Mouse (Mus musculus): ENCODE data around the gene Sema6b. TPM values are rescaled to one million over a fixed set of nuclear protein-coding genes. Genes with fewer than 3 reads are reported as not detected.
"Not testable (repeated sequence)": the region's sequence is repeated elsewhere in the genome, so short reads cannot be mapped to it uniquely, and the experiment has no call there.

The Sema6b gene
- polyA plus RNA-seq, 1 experiment from 2014 or later, result 11.7 TPM

DNA sequence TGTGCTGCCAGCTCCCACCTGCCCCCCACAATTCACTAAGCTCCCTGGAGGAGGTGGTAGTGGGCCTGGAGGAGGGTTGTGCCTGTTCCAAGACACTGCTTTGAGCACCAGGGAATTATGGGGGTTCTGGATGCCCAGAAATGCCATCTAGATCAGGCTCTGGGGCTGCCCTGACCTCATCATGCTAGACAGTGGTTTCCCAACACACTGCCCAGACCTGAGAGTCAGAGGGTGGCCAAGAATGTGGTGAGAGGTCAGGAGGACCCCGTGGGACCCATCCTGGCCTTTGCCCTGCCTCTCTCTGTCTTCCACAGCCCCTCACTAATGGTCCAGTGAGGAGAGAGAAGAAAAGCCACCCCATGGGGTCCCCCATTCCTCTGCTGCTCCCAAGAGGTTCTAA lies 29.1 kb downstream of the Sema6b start:
- ATAC-seq (ENCODE audit: low FRiP score), result no peak
- Histone ChIP-seq H3K4me3 (no peak overlapping the region), H3K9ac (no peak overlapping the region), H3K27ac (0 out of 2 replicates have a peak overlapping the region, but pooled peaks have one; percentile 3), H3K36me3 (peaks cover 9% of the 10 kb centered on the region), H3K9me3 (no peaks in the 10 kb centered on the region), H3K4me1 (replicated peaks) (peaks cover 13% of the 10 kb centered on the region), H3K4me2 (no peak overlapping the region), H3K27me3 (peaks cover 10% of the 10 kb centered on the region)
- 63% methylated on average over 1 of the region's 1 CpGs for WGBS

DNA sequence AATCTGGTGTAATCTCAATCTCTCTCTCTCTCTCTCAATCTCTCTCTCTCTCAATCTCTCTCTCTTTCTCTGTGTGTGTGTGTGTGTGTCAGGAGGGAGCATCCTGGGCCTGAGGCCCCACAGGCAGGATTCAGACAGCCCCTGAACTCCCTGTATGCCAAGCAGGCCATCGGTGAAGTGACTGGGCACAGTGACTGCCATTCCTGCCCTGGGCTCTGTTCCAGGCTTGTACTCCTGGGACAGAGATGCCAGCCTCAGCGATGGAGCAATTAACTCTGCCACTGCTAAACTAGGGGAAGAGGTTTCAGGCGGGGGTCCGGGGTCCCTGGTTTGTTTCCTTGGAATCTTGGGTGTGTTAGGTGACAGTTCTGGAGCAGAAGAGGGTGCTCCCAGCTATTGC lies 29.6 kb downstream of the Sema6b start:
- peaks cover 9% of the 10 kb centered on the region for H3K36me3 ChIP-seq
- 66% methylated on average over 4 of the region's 4 CpGs for WGBS
- H3K27me3 ChIP-seq, result peaks cover 5% of the 10 kb centered on the region
- H3K9ac ChIP-seq, result no peak overlapping the region
- H3K27ac ChIP-seq, result 0 out of 2 replicates have a peak overlapping the region, but pooled peaks have one; percentile 3
- no peak for ATAC-seq (ENCODE audit: low FRiP score)
- no peak overlapping the region for H3K4me3 ChIP-seq
- H3K4me1 ChIP-seq (replicated peaks), result peaks cover 13% of the 10 kb centered on the region
- no peak overlapping the region for H3K4me2 ChIP-seq
- no peaks in the 10 kb centered on the region for H3K9me3 ChIP-seq

DNA sequence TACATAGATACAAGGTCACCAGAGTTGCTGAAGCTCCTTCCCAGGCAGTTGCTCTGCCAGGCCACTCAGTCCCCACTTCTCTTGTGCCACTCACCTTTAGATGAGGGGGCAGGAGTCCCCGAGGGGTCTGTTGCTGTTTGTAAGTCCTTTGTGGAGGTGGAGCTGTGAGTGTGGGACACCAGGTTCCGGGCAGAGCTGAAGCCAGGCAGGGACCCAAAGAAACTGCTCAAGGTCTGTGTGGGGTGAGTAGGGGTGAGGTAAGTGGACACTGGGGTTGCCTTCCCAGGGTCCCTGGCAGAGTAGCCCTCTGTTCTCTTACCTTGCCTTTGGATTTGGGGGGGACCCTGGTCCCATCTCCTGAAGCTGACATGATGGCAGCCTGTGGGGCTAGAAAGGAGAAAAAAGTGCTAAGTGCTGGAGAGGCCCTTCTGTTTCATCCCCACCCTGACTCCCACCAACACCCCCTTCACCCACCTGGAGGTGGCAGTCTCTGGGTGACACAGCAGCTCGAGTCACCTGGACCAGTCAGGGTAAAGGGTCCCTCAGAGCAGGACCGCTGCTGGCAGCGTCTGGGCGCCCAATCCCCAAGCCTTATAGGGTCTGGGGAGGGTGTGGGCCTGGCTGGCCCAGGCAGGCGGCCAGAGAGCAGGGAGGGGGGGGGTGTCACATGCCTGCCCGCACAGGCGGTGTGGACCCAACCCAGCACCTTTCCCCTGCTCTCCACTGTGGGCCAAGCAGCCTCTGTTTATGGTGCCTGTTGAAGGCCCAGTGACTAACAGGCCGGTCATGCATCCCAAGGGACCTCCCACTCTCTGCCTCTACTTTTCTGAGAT lies 30.7 kb downstream of the Sema6b start, which contains the start of gene Plin4:
Gene Plin4 (minus strand): TSS at position 585 of the 833 bp plus-strand sequence.
- H3K4me2 ChIP-seq, result no peak within 1 kb of the TSS
- H3K36me3 ChIP-seq, result peaks cover 9% of the 10 kb centered on the region
- no peaks in the 10 kb centered on the region for H3K9me3 ChIP-seq
- H3K27me3 ChIP-seq, result no peaks in the 10 kb centered on the region
- WGBS, result 63% methylated on average over 10 of the region's 10 CpGs
- 0 out of 2 replicates have a peak within 1 kb of the TSS, but pooled peaks have one; percentile 3 for H3K27ac ChIP-seq
- ATAC-seq (ENCODE audit: low FRiP score), result no peak
- H3K4me1 ChIP-seq (replicated peaks), result peaks cover 13% of the 10 kb centered on the region
- no peak within 1 kb of the TSS for H3K9ac ChIP-seq
- no peak within 1 kb of the TSS for H3K4me3 ChIP-seq

DNA sequence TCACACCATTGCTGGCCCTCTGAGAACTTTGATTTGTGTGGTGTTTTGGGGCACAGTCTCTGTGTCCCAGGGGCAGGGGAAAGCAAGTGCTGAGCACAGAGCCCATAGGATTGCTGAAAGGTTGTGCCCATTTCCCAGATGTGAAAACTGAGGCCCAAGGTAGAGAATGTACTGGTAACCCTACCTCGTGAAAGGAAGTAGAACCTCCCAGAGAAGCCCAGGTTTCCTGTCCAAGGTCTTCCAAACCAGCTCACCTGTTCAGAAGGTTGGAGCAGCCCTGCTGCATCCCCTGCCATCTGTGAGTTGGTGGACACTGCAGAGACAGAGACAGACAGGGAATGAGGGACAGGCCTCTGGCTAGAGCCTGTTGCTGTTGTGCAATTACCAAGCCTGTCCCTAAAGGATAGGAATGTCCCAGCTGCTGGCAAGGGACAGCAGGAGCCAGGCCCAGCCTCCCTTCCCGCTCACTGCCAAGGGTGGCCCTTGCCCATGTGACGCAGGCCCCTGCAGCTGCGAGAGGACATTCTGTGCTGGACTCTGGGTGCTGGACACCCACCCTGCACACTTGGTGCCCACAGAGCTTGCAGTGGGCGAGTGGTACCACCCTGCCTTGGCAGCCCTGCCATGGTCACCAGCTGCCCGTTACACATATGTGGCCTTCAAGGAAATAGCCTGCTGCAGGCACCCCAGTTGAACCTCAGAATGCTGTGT lies 31.7 kb downstream of the Sema6b start:
- Histone ChIP-seq H3K27me3 (no peaks in the 10 kb centered on the region), H3K27ac (no peak overlapping the region), H3K4me3 (no peak overlapping the region), H3K4me1 (replicated peaks) (peaks cover 13% of the 10 kb centered on the region), H3K9me3 (no peaks in the 10 kb centered on the region), H3K4me2 (no peak overlapping the region), H3K9ac (no peak overlapping the region), H3K36me3 (peaks cover 15% of the 10 kb centered on the region)
- 78% methylated on average over 6 of the region's 6 CpGs for WGBS
- ATAC-seq (ENCODE audit: low FRiP score), result no peak

DNA sequence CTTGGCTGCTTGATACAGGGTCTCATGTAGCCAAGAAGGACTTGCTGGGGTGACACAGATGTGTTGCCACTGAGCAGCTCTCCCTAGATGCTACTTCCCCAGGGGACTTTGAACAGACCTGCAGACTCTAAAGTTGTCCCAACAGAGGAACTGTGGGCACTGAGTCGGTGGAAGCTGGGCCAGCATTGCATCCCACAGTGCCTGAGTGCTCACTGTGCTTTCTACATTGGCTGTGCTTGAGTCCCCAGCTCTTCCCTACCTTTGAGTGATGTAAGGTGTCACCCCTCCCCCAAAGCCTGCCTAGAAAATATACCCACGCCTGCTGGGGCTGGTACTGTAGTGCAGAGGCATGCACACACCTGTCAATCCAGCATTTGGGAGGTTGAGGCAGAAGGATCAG lies 32.4 kb downstream of the Sema6b start:
- Histone ChIP-seq H3K4me2 (no peak overlapping the region), H3K27ac (no peak overlapping the region), H3K9ac (no peak overlapping the region), H3K4me3 (no peak overlapping the region), H3K9me3 (no peaks in the 10 kb centered on the region), H3K36me3 (peaks cover 23% of the 10 kb centered on the region), H3K27me3 (no peaks in the 10 kb centered on the region), H3K4me1 (replicated peaks) (peaks cover 9% of the 10 kb centered on the region)
- 87% methylated on average over 2 of the region's 2 CpGs for WGBS
- no peak for ATAC-seq (ENCODE audit: low FRiP score)

DNA sequence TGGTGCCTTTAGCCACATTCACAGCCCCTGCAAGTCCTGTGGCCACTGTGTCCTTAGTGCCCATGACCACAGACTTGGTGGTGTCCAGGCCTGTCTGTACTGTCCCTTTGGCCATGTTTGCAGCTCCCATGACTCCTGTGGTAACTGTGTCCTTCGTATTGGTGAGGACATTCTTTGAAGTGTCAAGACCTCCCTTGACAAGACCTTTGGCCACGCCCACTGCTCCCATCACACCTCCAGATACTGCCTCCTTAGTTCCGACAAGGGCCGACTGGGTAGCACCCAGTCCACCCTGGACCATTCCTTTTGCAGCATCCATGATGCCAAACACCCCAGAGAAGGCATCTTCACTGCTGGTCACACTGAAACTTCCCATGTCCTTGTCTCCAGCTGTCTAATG lies 33.2 kb downstream of the Sema6b start:
- Histone ChIP-seq H3K9me3 (no peaks in the 10 kb centered on the region), H3K4me2 (no peak overlapping the region), H3K4me3 (no peak overlapping the region), H3K9ac (no peak overlapping the region), H3K27ac (no peak overlapping the region), H3K27me3 (no peaks in the 10 kb centered on the region), H3K4me1 (replicated peaks) (peaks cover 7% of the 10 kb centered on the region; the same call in 1 of the 2 replicates), H3K36me3 (peaks cover 30% of the 10 kb centered on the region)
- ATAC-seq (ENCODE audit: low FRiP score), result no peak
- 81% methylated on average over 4 of the region's 4 CpGs for WGBS

DNA sequence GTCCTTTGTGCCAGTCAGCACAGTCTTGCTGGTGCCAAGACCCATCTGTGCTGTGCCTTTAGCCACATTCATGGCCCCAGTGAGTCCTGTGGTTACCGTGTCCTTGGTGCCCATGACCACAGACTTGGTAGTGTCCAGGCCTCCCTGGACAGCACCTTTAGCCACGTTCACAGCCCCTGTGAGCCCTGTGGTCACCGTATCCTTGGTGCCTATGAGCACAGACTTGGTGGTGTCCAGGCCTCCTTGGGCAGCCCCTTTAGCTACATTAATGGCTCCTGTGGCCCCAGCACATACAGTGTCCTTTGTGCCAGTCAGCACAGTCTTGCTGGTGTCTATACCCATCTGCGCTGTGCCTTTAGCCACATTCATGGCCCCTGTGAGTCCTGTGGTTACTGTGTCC lies 33.7 kb downstream of the Sema6b start:
- not testable (repeated sequence) for H3K4me1 ChIP-seq (replicated peaks); H3K4me2 ChIP-seq; H3K9ac ChIP-seq; H3K4me3 ChIP-seq; H3K27ac ChIP-seq; ATAC-seq (ENCODE audit: low FRiP score); H3K9me3 ChIP-seq; H3K27me3 ChIP-seq
- H3K36me3 ChIP-seq, result peaks cover 36% of the 10 kb centered on the region
- WGBS, result 93% methylated on average over 4 of the region's 4 CpGs

DNA sequence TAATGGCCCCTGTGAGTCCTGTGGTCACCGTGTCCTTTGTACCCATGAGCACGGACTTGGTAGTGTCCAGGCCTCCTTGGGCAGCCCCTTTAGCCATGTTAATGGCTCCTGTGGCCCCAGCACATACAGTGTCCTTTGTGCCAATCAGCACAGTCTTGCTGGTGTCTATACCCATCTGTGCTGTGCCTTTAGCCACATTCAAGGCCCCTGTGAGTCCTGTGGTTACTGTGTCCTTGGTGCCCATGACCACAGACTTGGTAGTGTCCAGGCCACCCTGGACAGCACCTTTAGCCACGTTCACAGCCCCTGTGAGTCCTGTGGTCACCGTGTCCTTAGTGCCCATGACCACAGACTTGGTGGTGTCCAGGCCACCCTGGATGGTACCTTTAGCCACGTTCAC lies 35.3 kb downstream of the Sema6b start:
- H3K4me1 ChIP-seq (replicated peaks); H3K4me3 ChIP-seq; ATAC-seq (ENCODE audit: low FRiP score); H3K4me2 ChIP-seq; H3K27ac ChIP-seq; H3K9ac ChIP-seq; H3K27me3 ChIP-seq; H3K9me3 ChIP-seq: not testable (repeated sequence)
- 93% methylated on average over 3 of the region's 5 CpGs for WGBS
- peaks cover 52% of the 10 kb centered on the region for H3K36me3 ChIP-seq

DNA sequence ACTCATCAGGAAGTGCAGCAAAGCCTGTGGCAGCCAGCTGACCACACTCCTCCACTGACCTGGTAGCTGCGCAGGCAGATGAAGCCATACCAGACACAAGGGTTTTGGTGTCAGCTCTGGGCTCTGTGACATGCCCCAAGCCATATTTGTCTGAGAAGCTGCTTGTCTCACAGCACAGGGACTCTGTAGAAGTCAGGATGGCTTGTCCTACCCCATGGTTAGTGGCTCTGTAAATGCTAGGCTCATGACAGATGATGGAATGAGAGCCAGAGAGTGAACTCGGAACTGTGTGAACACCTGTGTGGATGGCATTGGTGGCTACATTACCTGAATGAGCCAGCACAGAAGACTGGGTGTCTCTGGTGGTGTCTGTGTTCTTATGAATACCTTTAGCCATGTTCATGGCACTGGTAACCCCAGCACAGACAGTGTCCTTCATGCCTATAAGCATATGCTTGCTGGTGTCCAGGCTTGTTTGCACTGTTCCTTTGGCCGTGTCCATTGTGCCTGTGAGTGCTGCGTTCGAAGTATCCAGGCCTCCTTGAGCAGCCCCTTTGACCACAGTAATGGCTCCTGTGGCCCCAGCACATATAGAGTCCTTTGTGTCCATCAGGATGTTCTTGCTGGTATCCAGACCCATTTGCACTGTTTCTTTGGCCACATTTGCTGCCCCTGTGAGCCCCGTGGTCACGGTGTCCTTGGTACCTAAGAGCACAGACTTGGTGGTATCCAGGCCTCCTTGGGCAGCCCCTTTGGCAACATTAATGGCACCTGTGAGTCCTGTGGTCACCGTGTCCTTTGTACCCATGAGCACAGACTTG lies 36.5 kb downstream of the Sema6b start:
- Histone ChIP-seq H3K9ac (no peak overlapping the region), H3K4me3 (no peak overlapping the region), H3K4me2 (no peak overlapping the region), H3K36me3 (peaks cover 61% of the 10 kb centered on the region), H3K9me3 (no peaks in the 10 kb centered on the region), H3K4me1 (replicated peaks) (no peaks in the 10 kb centered on the region), H3K27ac (no peak overlapping the region), H3K27me3 (no peaks in the 10 kb centered on the region)
- ATAC-seq (ENCODE audit: low FRiP score), result no peak
- 91% methylated on average over 8 of the region's 8 CpGs for WGBS

DNA sequence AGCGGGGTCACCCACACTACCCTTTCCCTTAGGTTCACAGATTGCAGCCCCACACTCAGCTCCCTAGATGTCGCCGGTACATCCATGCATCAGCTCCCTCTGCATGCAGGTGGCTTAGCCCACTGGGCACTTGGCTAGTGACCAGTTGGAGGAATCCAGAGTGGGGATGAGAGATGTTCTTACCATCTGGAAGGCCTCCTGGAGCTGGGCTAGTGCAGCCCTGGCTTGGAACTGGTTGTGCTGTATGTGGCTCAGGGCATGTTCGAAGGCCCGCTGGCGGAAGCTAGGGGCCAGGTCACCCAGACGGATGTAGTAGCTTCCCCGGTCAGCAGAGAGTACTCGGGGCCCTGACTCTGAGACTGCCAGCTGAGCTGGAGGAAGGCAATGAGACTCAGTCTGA lies 37.2 kb downstream of the Sema6b start:
- no peaks in the 10 kb centered on the region for H3K27me3 ChIP-seq
- H3K27ac ChIP-seq, result no peak overlapping the region
- no peak overlapping the region for H3K4me2 ChIP-seq
- H3K9ac ChIP-seq, result no peak overlapping the region
- 89% methylated on average over 9 of the region's 9 CpGs for whole genome bisulfite sequencing
- no peaks in the 10 kb centered on the region for H3K4me1 ChIP-seq (replicated peaks)
- no peak overlapping the region for H3K4me3 ChIP-seq
- H3K36me3 ChIP-seq, result peaks cover 67% of the 10 kb centered on the region
- H3K9me3 ChIP-seq, result no peaks in the 10 kb centered on the region
- no peak for ATAC-seq (ENCODE audit: low FRiP score)

DNA sequence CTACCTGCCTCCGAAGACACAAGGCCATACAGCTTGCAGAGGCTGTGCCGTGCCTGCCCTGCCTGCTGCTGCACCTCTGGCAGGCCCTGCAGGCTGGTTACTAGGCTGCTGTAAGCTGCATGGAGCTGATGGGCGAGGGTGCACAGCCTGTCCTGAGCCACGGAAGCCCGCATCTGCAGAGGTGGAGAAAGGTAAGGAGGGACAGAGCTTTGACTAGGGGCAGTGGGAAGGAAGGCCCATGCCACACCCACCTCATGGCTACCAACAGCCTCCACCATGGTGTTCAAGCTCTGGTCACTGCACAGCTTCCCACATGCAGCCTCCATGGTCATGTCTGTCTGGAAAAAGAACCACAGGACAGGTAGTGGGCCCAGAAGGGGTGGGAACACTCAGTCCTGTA lies 38.0 kb downstream of the Sema6b start:
- H3K9me3 ChIP-seq, result no peaks in the 10 kb centered on the region
- no peak overlapping the region for H3K9ac ChIP-seq
- H3K27me3 ChIP-seq, result no peaks in the 10 kb centered on the region
- H3K4me3 ChIP-seq, result no peak overlapping the region
- 0 out of 2 replicates have a peak, but pooled peaks have one; percentile 13 for ATAC-seq (ENCODE audit: low FRiP score)
- no peak overlapping the region for H3K27ac ChIP-seq
- H3K4me2 ChIP-seq, result no peak overlapping the region
- 93% methylated on average over 5 of the region's 5 CpGs for WGBS
- no peaks in the 10 kb centered on the region for H3K4me1 ChIP-seq (replicated peaks)
- peaks cover 70% of the 10 kb centered on the region for H3K36me3 ChIP-seq

DNA sequence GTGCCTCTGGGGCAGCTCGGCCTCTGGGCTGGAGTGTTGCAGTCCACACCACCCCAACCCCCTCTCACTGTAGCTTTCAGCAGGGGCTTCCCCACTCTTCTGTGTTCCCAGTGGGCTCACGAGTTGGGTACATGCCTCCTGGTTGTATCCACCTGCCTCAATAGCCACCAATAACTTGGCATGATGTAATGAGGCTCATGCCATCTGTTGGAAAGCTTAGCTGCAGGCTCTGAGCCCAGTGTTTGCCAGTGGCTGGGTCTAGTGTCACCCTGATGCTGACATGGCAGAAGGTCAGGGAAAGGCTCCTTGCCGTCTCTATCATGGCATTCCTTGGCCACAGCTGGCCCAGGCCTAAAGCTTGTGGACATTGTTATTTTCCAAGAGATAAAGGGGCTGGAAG lies 39.3 kb downstream of the Sema6b start:
- Histone ChIP-seq H3K27ac (no peak overlapping the region), H3K4me1 (replicated peaks) (no peaks in the 10 kb centered on the region), H3K27me3 (no peaks in the 10 kb centered on the region), H3K4me2 (no peak overlapping the region), H3K9me3 (no peaks in the 10 kb centered on the region), H3K4me3 (no peak overlapping the region), H3K36me3 (peaks cover 83% of the 10 kb centered on the region), H3K9ac (no peak overlapping the region)
- WGBS, result 94% methylated on average over 3 of the region's 3 CpGs
- no peak for ATAC-seq (ENCODE audit: low FRiP score)
